Mouse (Mus musculus) urinary bladder, postnatal 25 days (tissue): Measurements from ENCODE around the gene Slc38a8.

Source experiments
- DNase-seq: peaks from one replicate; pipeline ENCODE4 v3.0.0; 2022; ENCODE audit warnings: low spot score

Gene Slc38a8

GRCm38 (mm10) chr8:119436933-119437332, 64.6 kb downstream of the Slc38a8 start:
- DNase-seq, result peak; percentile 85

DNA sequence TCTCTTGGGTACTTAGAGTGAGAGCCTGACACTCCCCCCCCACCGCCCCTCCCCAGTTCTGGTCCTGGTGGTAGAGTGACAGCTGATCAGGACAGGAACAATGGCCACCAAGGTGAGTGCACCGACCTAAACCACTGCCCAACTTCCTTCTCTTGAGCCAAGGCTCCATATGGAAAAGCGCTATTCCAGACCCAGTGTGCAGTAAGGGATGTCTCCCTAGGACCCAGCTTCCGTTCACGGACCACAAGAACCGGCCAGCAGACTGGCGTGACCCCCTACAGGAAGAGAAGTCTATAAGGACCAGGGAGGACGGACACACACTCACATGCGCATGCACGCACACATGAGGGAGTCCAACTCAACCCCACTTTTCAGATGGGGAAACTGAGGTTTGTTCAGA, 65.2 kb downstream of the Slc38a8 start:
- DNase-seq, result no peak

GRCm38 (mm10) chr8:119435527-119435926, 66.0 kb downstream of the Slc38a8 start:
- DNase-seq, result no peak

DNA sequence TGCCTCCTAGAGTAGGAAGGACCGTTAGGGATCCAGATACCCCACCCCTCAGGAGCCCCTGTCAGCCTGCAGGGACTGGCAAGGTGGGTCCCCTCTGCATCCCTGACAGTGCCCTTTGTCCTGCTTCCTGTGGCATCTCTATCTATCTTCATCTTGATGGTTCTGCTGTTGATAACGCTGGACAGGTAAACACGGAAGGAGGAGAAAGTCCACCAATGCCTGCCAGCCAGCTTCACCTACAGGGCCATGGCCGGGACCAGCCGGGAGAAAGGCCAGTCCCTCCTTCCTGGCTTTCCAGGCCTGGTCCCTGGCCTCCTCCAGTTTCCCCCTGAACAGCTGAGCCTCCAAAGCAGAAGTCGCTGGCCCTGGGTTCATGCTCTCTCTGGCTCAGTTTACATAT, 66.9 kb downstream of the Slc38a8 start:
- no peak for DNase-seq

GRCm38 (mm10) chr8:119433582-119434174, 67.8 kb downstream of the Slc38a8 start, which contains the start of gene Osgin1:
TSS of gene Osgin1 (plus strand) at chr8:119434124.
- no peak for DNase-seq

DNA sequence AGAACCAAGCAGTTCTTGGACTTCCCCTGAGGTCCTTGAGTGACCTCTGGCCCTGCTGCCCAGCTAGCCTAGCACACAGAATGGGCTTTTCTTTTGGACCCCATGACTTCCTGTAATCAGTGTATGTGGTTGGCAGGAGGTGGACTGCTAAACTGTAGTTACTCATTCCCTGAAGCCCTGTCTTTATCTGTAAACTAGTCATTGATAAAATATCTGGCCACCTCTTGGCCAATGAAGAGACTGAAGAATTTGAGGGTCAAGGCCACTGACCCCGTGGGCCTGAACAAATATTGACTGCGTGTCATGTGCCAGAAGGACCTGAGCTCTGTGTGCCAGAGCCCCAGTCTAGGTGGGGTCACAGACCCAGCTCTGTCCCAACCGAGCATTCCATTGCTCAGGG, 69.1 kb downstream of the Slc38a8 start:
- no peak for DNase-seq

- no peak for DNase-seq
Observed at GRCm38 (mm10) chr8:119430690-119431089, 70.8 kb downstream of the Slc38a8 start.

- DNase-seq, result no peak
Observed at GRCm38 (mm10) chr8:119430250-119430649, 71.2 kb downstream of the Slc38a8 start.
